Mouse (Mus musculus) myocyte (in vitro differentiated cells): Measurements from ENCODE around the gene Csf3r. TPM values are rescaled to one million over a fixed set of nuclear protein-coding genes. Genes with fewer than 3 reads are reported as not detected.

ENCODE experiments used
- H3K27me3 ChIP-seq: one replicate; pipeline ENCODE4 v1.6.1; 2011; ENCODE audit not compliant: control insufficient read depth, insufficient read depth, insufficient read length
- H3K36me3 ChIP-seq: one replicate; pipeline ENCODE4 v1.6.1; 2011; ENCODE audit not compliant: control insufficient read depth, insufficient read depth
- H3K4me2 ChIP-seq: one replicate; pipeline ENCODE4 v1.6.1; 2011; ENCODE audit warnings: low read depth, control low read depth
- H3K4me3 ChIP-seq: one replicate; pipeline ENCODE4 v1.5.1; 2011; ENCODE audit warnings: mild to moderate bottlenecking, control low read depth, moderate library complexity
- H3K79me2 ChIP-seq: one replicate; pipeline ENCODE4 v1.6.1; 2011; ENCODE audit not compliant: control insufficient read depth, insufficient read depth
- H3ac ChIP-seq: one replicate; pipeline ENCODE4 v1.6.1; 2011; ENCODE audit not compliant: control insufficient read depth, insufficient read length
- CEBPB ChIP-seq: IDR thresholded peaks from 2 replicates; pipeline ENCODE4 v1.6.1; 2011; ENCODE audit warnings: mild to moderate bottlenecking, moderate library complexity; ENCODE audit not compliant: poor library complexity, insufficient read depth, severe bottlenecking
- E2F4 ChIP-seq: IDR thresholded peaks from one replicate; pipeline ENCODE4 v1.6.1; 2011; ENCODE audit warnings: mild to moderate bottlenecking, control low read depth, moderate library complexity; ENCODE audit not compliant: insufficient read depth
- MAX ChIP-seq: IDR thresholded peaks from one replicate; pipeline ENCODE4 v1.6.1; 2011; ENCODE audit warnings: low read depth, mild to moderate bottlenecking, control low read depth
- MYOD1 ChIP-seq, 3 experiments: IDR thresholded peaks; one replicate each; pipeline ENCODE4 v1.6.1; 2011; ENCODE audit warnings: control low read depth in 2 of 3, low read depth in 2 of 3, mild to moderate bottlenecking in 2 of 3, moderate library complexity in 1 of 3; ENCODE audit not compliant: insufficient read length in 2 of 3, control insufficient read depth in 1 of 3
- MYOG ChIP-seq, 3 experiments: IDR thresholded peaks; one replicate each; pipeline ENCODE4 v1.6.1; 2011; ENCODE audit warnings: control low read depth in 2 of 3, low read depth in 2 of 3, mild to moderate bottlenecking in 2 of 3; ENCODE audit not compliant: insufficient read length in 2 of 3, control insufficient read depth in 1 of 3, insufficient read depth in 1 of 3
- POLR2A ChIP-seq: IDR thresholded peaks from one replicate; pipeline ENCODE4 v1.6.1; 2011; ENCODE audit warnings: low read depth, mild to moderate bottlenecking, control low read depth, moderate library complexity; ENCODE audit not compliant: insufficient read length
- POLR2AphosphoS2 ChIP-seq: IDR thresholded peaks from one replicate; pipeline ENCODE4 v1.6.1; 2011; ENCODE audit warnings: low read depth, control low read depth; ENCODE audit not compliant: insufficient read length
- REST ChIP-seq: IDR thresholded peaks from one replicate; pipeline ENCODE4 v1.6.1; 2011; ENCODE audit warnings: mild to moderate bottlenecking, control low read depth, moderate library complexity; ENCODE audit not compliant: insufficient read depth, insufficient read length
- SRF ChIP-seq: IDR thresholded peaks from one replicate; pipeline ENCODE4 v1.6.1; 2011; ENCODE audit warnings: low read depth; ENCODE audit not compliant: control insufficient read depth, insufficient read length
- TCF12 ChIP-seq: IDR thresholded peaks from one replicate; pipeline ENCODE4 v1.6.1; 2011; ENCODE audit warnings: mild to moderate bottlenecking, control low read depth; ENCODE audit not compliant: poor library complexity, insufficient read depth, severe bottlenecking
- TCF3 ChIP-seq: IDR thresholded peaks from one replicate; pipeline ENCODE4 v1.6.1; 2011; ENCODE audit warnings: low read depth, control low read depth; ENCODE audit not compliant: insufficient read length
- USF1 ChIP-seq: IDR thresholded peaks from one replicate; pipeline ENCODE4 v1.6.1; 2011; ENCODE audit warnings: low read depth, mild to moderate bottlenecking, control low read depth, moderate library complexity
- polyA plus RNA-seq: library from polyadenylated mRNA; unstranded; fragments of >200 nt; fragmentation: generic; extraction: Trizol; gene quantifications from one replicate; pipeline ENCODE4 v1.2.1, GENCODE M21; 2012; ENCODE audit warnings: missing spikeins

Csf3r gene
- polyA plus RNA-seq, 1 experiment, result not detected

DNA sequence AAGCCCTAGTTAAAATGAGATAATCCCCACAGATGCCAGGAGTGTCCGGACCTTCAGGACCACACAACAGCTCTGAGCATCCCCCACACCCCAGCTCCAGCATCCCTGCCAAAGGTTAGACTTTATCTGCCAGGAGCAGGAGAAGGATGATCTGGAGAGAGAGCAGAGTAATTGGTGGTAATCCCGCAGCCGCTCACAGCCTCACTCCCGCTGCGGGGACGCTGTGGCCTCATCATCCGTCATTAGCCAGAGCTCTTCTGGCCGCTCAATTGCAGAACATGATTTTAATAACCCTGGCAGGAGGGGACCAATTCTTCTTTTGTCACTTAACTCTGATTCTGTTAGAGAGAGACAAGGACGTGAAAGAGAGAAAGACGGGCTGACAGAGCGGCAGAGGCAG lies 35.3 kb upstream of the Csf3r start:
- TF ChIP-seq TCF3, result no peak
- TF ChIP-seq E2F4, result no peak
- TF ChIP-seq SRF, result no peak
- TF ChIP-seq TCF12, result no peak
- no peaks in the 10 kb centered on the region for H3K79me2 ChIP-seq

DNA sequence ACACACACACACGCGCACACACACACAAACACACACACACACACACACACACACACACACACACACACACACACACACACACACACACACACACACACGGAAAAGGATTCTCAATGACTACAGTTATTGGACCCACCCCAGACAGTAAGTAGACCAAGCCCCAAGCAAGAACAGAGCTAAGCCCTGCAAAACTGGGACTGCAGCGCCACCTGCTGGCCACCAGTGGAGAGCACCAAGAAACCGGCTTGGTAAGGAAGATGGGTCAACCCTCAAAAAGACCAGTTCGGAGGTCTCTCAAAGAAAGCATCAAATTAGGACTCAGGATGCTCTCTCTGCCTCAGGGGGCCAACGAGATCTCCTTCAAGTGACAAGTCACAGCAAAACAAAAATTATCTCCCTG lies 34.2 kb upstream of the Csf3r start:
- H3K79me2 ChIP-seq, result no peaks in the 10 kb centered on the region
- no peaks in the 10 kb centered on the region for H3K36me3 ChIP-seq
- TF ChIP-seq MYOD1 (IDR thresholded peaks at IDR 0.05; ENCODE audit: control insufficient read depth in 1 of 3, insufficient read length in 2 of 3, low read depth in 2 of 3) (no peak), MAX (no peak), E2F4 (no peak), POLR2A (no peak), POLR2AphosphoS2 (no peak), REST (no peak), CEBPB (no peak), MYOG (IDR thresholded peaks at IDR 0.05; ENCODE audit: control insufficient read depth in 1 of 3, insufficient read depth in 1 of 3, insufficient read length in 2 of 3, low read depth in 2 of 3) (no peak), TCF3 (no peak), TCF12 (no peak), SRF (no peak)
- peaks cover 32% of the 10 kb centered on the region for H3K27me3 ChIP-seq
- H3K4me2 ChIP-seq, result no peak overlapping the region
- no peak overlapping the region for H3K4me3 ChIP-seq
- no peak overlapping the region for H3ac ChIP-seq

More for the DNA sequence above, 35.3 kb upstream of the Csf3r start:
- no peak overlapping the region for H3ac ChIP-seq
- H3K27me3 ChIP-seq, result peaks cover 43% of the 10 kb centered on the region
- no peaks in the 10 kb centered on the region for H3K36me3 ChIP-seq
- H3K4me2 ChIP-seq, result no peak overlapping the region
- no peak overlapping the region for H3K4me3 ChIP-seq

DNA sequence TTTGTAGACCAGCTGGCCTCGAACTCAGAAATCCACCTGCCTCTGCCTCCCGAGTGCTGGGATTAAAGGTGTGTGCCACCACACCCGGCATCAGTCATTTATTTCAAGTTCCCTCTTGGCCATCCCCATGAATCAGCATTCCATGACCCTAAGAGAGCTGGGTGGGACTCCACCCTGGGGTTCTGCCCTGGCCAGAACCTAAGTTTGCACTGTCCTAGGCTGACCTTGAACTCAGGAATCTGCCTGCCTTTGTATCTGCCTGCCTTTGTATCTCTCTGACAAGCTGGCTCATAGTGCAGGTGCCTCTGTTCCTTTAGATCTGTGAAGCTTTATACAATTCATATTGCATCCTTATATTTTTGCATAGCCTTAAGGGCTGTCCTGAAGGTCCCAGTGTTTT lies 32.1 kb upstream of the Csf3r start:
- Histone ChIP-seq H3K4me2 (no peak overlapping the region), H3ac (no peak overlapping the region), H3K36me3 (no peaks in the 10 kb centered on the region), H3K27me3 (peaks cover 31% of the 10 kb centered on the region), H3K4me3 (no peak overlapping the region), H3K79me2 (no peaks in the 10 kb centered on the region)
- TF ChIP-seq REST, result no peak
- no peak for TF ChIP-seq POLR2AphosphoS2

DNA sequence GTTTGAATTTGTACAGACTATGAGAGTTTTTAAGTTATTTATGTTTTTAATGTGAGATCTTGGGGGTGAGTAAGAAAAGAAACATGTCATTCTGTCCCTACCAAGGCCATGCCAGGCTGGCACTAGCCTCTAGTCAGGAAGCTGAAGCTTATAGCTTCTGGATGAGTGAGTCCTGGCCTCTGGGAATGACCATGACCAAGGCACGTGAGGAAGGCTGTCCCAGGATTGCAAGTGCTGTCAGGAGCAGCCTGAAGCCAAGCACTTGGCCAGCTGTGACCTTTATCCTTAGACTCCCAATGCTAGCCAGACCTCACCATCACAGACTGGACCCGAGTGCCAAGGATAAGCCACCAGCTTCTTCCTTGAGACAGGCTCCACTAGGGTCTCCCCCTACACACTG lies 31.4 kb upstream of the Csf3r start:
- no peak overlapping the region for H3K4me3 ChIP-seq
- no peaks in the 10 kb centered on the region for H3K36me3 ChIP-seq
- no peaks in the 10 kb centered on the region for H3K79me2 ChIP-seq
- TF ChIP-seq MAX (no peak), MYOD1 (IDR thresholded peaks at IDR 0.05; ENCODE audit: control insufficient read depth in 1 of 3, insufficient read length in 2 of 3, low read depth in 2 of 3) (no peak), TCF3 (no peak), MYOG (IDR thresholded peaks at IDR 0.05; ENCODE audit: control insufficient read depth in 1 of 3, insufficient read depth in 1 of 3, insufficient read length in 2 of 3, low read depth in 2 of 3) (no peak), REST (no peak), POLR2AphosphoS2 (no peak), E2F4 (no peak), POLR2A (no peak), USF1 (no peak), CEBPB (no peak), SRF (no peak), TCF12 (no peak)
- H3K4me2 ChIP-seq, result no peak overlapping the region
- H3K27me3 ChIP-seq, result peaks cover 26% of the 10 kb centered on the region
- H3ac ChIP-seq, result no peak overlapping the region

DNA sequence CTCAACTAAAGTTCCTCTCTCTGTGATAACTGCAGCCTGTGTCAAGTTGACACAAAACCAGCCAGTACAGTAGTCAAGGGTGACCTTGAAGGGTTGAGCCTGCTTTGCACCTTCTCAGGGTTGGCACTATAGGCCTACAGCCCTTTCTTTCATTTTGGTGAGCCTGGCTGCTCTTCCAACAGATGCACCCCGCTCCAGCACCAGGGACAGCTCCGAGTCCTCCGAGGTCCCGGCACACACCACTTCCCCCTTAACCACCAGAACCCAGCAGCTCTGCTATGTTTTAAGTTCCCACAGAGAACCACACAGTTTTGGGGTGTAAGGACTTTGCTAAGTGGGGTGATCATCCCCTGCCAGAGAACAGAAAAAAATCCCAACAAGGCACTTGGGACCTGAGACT lies 27.8 kb upstream of the Csf3r start:
- no peak overlapping the region for H3K4me2 ChIP-seq
- peaks cover 5% of the 10 kb centered on the region for H3K27me3 ChIP-seq
- H3ac ChIP-seq, result no peak overlapping the region
- no peak overlapping the region for H3K4me3 ChIP-seq
- H3K36me3 ChIP-seq, result no peaks in the 10 kb centered on the region
- TF ChIP-seq REST, result peak; percentile 87
- no peak for TF ChIP-seq MYOG (IDR thresholded peaks at IDR 0.05; ENCODE audit: control insufficient read depth in 1 of 3, insufficient read depth in 1 of 3, insufficient read length in 2 of 3, low read depth in 2 of 3)
- no peaks in the 10 kb centered on the region for H3K79me2 ChIP-seq

DNA sequence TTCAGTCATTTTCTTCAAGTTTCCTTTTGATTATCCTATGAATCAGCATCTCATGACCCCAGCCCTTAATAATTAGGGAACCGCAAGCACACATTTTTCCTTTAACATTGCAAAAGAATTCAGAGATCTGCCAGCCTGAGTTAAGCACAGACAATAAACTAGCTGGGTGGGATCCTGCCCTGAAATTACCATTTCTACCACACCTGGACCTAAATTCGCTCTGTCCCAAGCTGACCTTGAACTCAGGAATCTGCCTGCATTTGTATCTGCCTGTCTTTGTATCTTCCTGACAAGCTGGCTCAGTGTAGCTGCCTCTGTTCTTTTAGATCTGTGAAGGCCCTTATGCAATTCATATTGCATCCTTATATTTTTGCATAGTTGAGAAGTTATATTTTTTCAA lies 26.5 kb upstream of the Csf3r start:
- no peak overlapping the region for H3K4me2 ChIP-seq
- no peaks in the 10 kb centered on the region for H3K36me3 ChIP-seq
- no peak overlapping the region for H3ac ChIP-seq
- H3K27me3 ChIP-seq, result peaks cover 5% of the 10 kb centered on the region
- TF ChIP-seq TCF3, result no peak
- TF ChIP-seq USF1, result no peak
- TF ChIP-seq SRF, result no peak
- TF ChIP-seq TCF12, result no peak
- no peak for TF ChIP-seq CEBPB
- TF ChIP-seq REST, result no peak
- TF ChIP-seq POLR2A, result no peak
- no peak for TF ChIP-seq MYOD1 (IDR thresholded peaks at IDR 0.05; ENCODE audit: control insufficient read depth in 1 of 3, insufficient read length in 2 of 3, low read depth in 2 of 3)
- TF ChIP-seq POLR2AphosphoS2, result no peak
- H3K79me2 ChIP-seq, result no peaks in the 10 kb centered on the region
- H3K4me3 ChIP-seq, result no peak overlapping the region
